Mouse (Mus musculus): ENCODE measurements at regions not wholly inside any gene's neighbourhood (a gene's known extent, or its start where the extent isn't known, plus 50 kb on each side); places are given as distances from the start of the nearest gene placed in this dataset.

GRCm38 (mm10) chr3:53393945-53394344 lies 69.2 kb downstream of the Nhlrc3 start:
- TF ChIP-seq GATA1 (IDR thresholded peaks at IDR 0.05; ENCODE audit: borderline replicate concordance, low read length): no peak
- no peak for TF ChIP-seq FLI1 (IDR thresholded peaks at IDR 0.05; ENCODE audit: low read length)

All from megakaryocyte, embryonic 14.5 days (primary cell).